Comparison of ENCODE assay signal across 9 mouse cellular contexts in the genomic region with DNA sequence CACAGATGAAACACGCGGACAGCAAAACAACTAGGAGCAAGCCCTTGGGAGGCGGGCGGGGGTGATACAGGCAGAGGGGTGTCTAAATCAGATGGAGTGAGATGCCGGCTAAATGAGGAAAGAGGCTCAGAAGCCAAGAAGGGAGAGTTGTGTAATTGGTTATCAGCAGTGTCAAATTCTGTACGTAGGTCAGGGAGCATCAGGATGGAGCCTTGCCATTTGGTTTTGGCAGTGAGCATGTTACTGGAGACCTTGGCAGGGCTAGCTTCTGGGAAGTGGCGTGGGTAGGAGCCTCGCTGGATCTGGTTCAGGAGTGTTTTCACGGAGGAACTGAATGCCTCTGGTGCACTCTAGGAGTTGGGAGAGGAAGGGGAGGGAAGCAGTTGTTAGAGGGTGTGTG. TPM values are rescaled to one million over a fixed set of nuclear protein-coding genes. Genes with fewer than 3 reads are reported as not detected.
DNase-seq lines count a peak whose midpoint lies in the region; ATAC-seq and TF ChIP-seq lines count a peak whose summit lies in the region.
"Had no signal": no experiment of that assay in that cellular context is flagged by ENCODE, and none has a peak within 500 bp of the region (broad histone marks: within the 10 kb centered on the region; RNA-seq: fewer than 3 reads in every experiment).

No protein-coding gene starts in this region.

- peaks cover 5% of the 10 kb centered on the region; the same call in 1 of the 2 replicates for H3K4me1 ChIP-seq in kidney, adult 2 months (ENCODE audit: control insufficient read depth, insufficient read depth, low read length)
- H3K4me1 ChIP-seq in kidney, embryonic 15.5 days, result 0 out of 2 replicates have a peak, but pooled peaks cover 5% of the 10 kb centered on the region

- H3K36me3 ChIP-seq in kidney, adult 2 months (ENCODE audit: control insufficient read depth, insufficient read depth, low read length), result no peaks in the 10 kb centered on the region
- H3K36me3 ChIP-seq in kidney, embryonic 15.5 days, result no peaks in the 10 kb centered on the region
- H3K36me3 ChIP-seq: limb, embryonic 15.5 days had no signal

- H3K27me3 ChIP-seq in kidney, adult 2 months (replicated peaks; ENCODE audit: control insufficient read depth, insufficient read depth, low read length), result no peaks in the 10 kb centered on the region
- no peaks in the 10 kb centered on the region for H3K27me3 ChIP-seq in kidney, embryonic 15.5 days
- H3K27me3 ChIP-seq: limb, embryonic 15.5 days had no signal

- no peak for TF ChIP-seq CTCF in kidney, adult 2 months (conservative IDR thresholded peaks at IDR 0.05; ENCODE audit: insufficient read depth, insufficient read length, low read depth, low read length)

- no peak overlapping the region for H3K4me3 ChIP-seq in kidney, adult 2 months (ENCODE audit: insufficient read depth, low read depth, low read length)
- no peak overlapping the region for H3K4me3 ChIP-seq in kidney, embryonic 15.5 days (replicated peaks)
- H3K4me3 ChIP-seq: limb, embryonic 15.5 days had no signal

- no peak overlapping the region for H3K27ac ChIP-seq in kidney, adult 2 months (ENCODE audit: insufficient read depth, low read depth, low read length)
- H3K27ac ChIP-seq in kidney, embryonic 15.5 days, result no peak overlapping the region
- H3K27ac ChIP-seq: limb, embryonic 15.5 days had no signal

- DNase-seq in kidney, adult 2 months, result peak; percentile 79
- peak; percentile 83 for DNase-seq in adrenal gland, postnatal 14 days
- DNase-seq in fibroblast of lung, adult 2 months (ENCODE audit: low read depth), result peak; percentile 46
- peak; percentile 44 for DNase-seq in kidney, postnatal 14 days
- DNase-seq in right cerebral cortex, postnatal 10 days (ENCODE audit: low spot score in 2 of 2), result peak; percentile 52 to 53
- no peak for DNase-seq in retina, embryonic 14.5 days (ENCODE audit: low spot score)

- ATAC-seq in kidney, embryonic 15.5 days (replicated peaks; ENCODE audit: low FRiP score), result no peak
- no peak for ATAC-seq in megakaryocyte, adult 5-6 weeks (ENCODE audit: poor library complexity, severe bottlenecking)

- H3K9me3 ChIP-seq in kidney, embryonic 15.5 days (replicated peaks), result no peaks in the 10 kb centered on the region
- H3K9me3 ChIP-seq: limb, embryonic 15.5 days had no signal

- 56% methylated on average over 9 of the region's 9 CpGs for whole genome bisulfite sequencing in kidney, adult 2 months
- 78% methylated on average over 9 of the region's 9 CpGs for WGBS in kidney, embryonic 15.5 days

- no peak for TF ChIP-seq POLR2A in kidney, adult 2 months (IDR thresholded peaks at IDR 0.05; ENCODE audit: low read depth, low read length)

- H3K4me2 ChIP-seq in kidney, embryonic 15.5 days, result no peak overlapping the region
- H3K4me2 ChIP-seq: limb, embryonic 15.5 days had no signal

- H3K9ac ChIP-seq in kidney, embryonic 15.5 days, result no peak overlapping the region
- H3K9ac ChIP-seq: limb, embryonic 15.5 days had no signal

RNA-seq across cellular contexts. Expression of a gene that starts 58.7 kb away (rescaled TPM):
- 7.1 and 8.3 TPM in 2 replicates for polyA plus RNA-seq in kidney, adult 2 months (2012; rRNA removed)
- polyA plus RNA-seq in kidney, embryonic 15.5 days (2015; fragmentation: Nextera tagmentation; extraction: Ambion mirVana), result 55.0 and 58.3 TPM in 2 replicates
- total RNA-seq in adrenal gland, postnatal 14 days (2021), result 65.2 and 66.5 TPM in 2 replicates
- 21.6 and 22.9 TPM in 2 replicates for total RNA-seq in megakaryocyte, adult 5-6 weeks (2015)
- 12.2 and 18.3 TPM in 2 replicates for total RNA-seq in megakaryocyte, adult 5-6 weeks (2017)
